Comparison of ENCODE assay signal across 8 mouse cellular contexts in the genomic region with DNA sequence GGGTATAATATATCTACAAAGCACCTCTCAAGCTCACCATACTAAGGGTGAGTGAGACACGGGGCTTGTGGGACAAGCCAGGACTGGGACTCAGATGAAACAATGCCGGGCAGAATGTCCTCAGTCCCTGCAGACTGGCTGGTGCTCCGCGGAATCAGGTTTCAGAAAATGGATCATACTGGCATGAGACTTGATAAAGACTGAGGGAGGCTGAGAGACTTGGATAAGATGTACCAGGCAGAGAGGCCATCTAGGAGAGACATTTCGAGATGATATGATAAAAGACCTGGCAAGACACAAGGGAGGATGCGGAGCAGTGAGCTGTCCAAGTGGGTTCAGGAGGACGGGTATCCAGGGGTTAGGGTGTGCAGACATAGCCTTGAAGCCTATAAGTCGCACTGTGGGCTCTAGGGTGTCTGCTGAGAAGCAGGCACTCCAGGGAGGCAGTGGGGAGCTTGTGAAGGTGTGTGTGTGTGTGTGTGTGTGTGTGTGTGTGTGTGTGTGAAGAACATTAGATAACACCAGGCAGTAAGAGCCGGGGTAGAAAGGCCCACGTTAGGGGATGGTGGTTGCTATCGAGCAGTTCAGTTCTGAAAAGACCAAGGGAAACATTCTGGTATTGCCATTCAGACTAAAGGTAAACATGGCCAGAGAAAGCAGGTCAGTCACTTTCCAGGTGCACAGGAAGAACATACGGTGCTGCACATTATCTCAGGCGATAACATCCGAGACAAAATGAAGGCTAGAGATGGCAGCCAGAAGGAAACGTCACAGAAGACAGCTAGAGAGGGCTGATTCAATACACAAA. TPM values are rescaled to one million over a fixed set of nuclear protein-coding genes. Genes with fewer than 3 reads are reported as not detected.
DNase-seq lines count a peak whose midpoint lies in the region; ATAC-seq lines count a peak whose summit lies in the region.

No protein-coding gene starts in this region.

- peak overlapping the region; percentile 81 for H3K9ac ChIP-seq in heart, embryonic 14.5 days (ENCODE audit: low read length)
- peak overlapping the region; percentile 92 for H3K9ac ChIP-seq in forebrain, embryonic 14.5 days (ENCODE audit: low read length)
- H3K9ac ChIP-seq in liver, embryonic 12.5 days = peak overlapping the region; percentile 78
- H3K9ac ChIP-seq in stomach, embryonic 14.5 days (replicated peaks; ENCODE audit: low read depth, low read length) = peak overlapping the region; percentile 84; the same call in 1 of the 2 replicates

- WGBS in heart, embryonic 14.5 days = 30% methylated on average over 15 of the region's 15 CpGs
- 59% methylated on average over 15 of the region's 15 CpGs for WGBS in forebrain, embryonic 14.5 days
- 24% methylated on average over 15 of the region's 15 CpGs for WGBS in liver, embryonic 12.5 days (ENCODE audit: insufficient replicate concordance)
- 37% methylated on average over 15 of the region's 15 CpGs for WGBS in stomach, embryonic 14.5 days

- no peaks in the 10 kb centered on the region for H3K36me3 ChIP-seq in heart, embryonic 14.5 days (ENCODE audit: control insufficient read depth, insufficient read depth, low read length)
- no peaks in the 10 kb centered on the region for H3K36me3 ChIP-seq in forebrain, embryonic 14.5 days (ENCODE audit: control insufficient read depth, insufficient read depth, low read length)
- no peaks in the 10 kb centered on the region for H3K36me3 ChIP-seq in liver, embryonic 12.5 days
- H3K36me3 ChIP-seq in stomach, embryonic 14.5 days (ENCODE audit: control insufficient read depth, insufficient read depth, low read length) = no peaks in the 10 kb centered on the region

- H3K4me2 ChIP-seq in heart, embryonic 14.5 days (ENCODE audit: low read length) = peak overlapping the region; percentile 80
- peak overlapping the region; percentile 70 for H3K4me2 ChIP-seq in forebrain, embryonic 14.5 days (ENCODE audit: low read length)
- peak overlapping the region; percentile 97 for H3K4me2 ChIP-seq in liver, embryonic 12.5 days
- peak overlapping the region; percentile 52 for H3K4me2 ChIP-seq in stomach, embryonic 14.5 days (replicated peaks; ENCODE audit: low read depth, low read length)

- peak overlapping the region; percentile 29 to 85 for H3K27ac ChIP-seq in heart, embryonic 14.5 days (replicated peaks in 1 of 2; ENCODE audit: control insufficient read depth in 1 of 2, insufficient read depth in 1 of 2, low read depth in 2 of 2, low read length in 2 of 2)
- peak overlapping the region; percentile 52 for H3K27ac ChIP-seq in forebrain, embryonic 14.5 days (ENCODE audit: low read depth, low read length)
- H3K27ac ChIP-seq in liver, embryonic 12.5 days = peak overlapping the region; percentile 90
- peak overlapping the region; percentile 81 for H3K27ac ChIP-seq in stomach, embryonic 14.5 days (ENCODE audit: low read length)

- H3K4me1 ChIP-seq in heart, embryonic 14.5 days (ENCODE audit: control insufficient read depth in 2 of 2, insufficient read depth in 2 of 2, low read length in 2 of 2) = peaks cover 12 to 34% of the 10 kb centered on the region in 2 experiments
- H3K4me1 ChIP-seq in forebrain, embryonic 14.5 days (ENCODE audit: control insufficient read depth, insufficient read depth, low read length) = peaks cover 15% of the 10 kb centered on the region
- peaks cover 53% of the 10 kb centered on the region for H3K4me1 ChIP-seq in liver, embryonic 12.5 days
- H3K4me1 ChIP-seq in stomach, embryonic 14.5 days (ENCODE audit: control insufficient read depth, insufficient read depth, low read length) = peaks cover 14% of the 10 kb centered on the region; the same call in 1 of the 2 replicates

- no peak for ATAC-seq in heart, embryonic 14.5 days (ENCODE audit: insufficient number of reproducible peaks, insufficient read depth, low FRiP score, low read depth)
- ATAC-seq in forebrain, embryonic 14.5 days = no peak
- peak; percentile 44 for ATAC-seq in liver, embryonic 12.5 days
- 0 out of 2 replicates have a peak, but pooled peaks have one; percentile 5 for ATAC-seq in stomach, embryonic 14.5 days (ENCODE audit: insufficient number of reproducible peaks, insufficient read depth, low FRiP score, low read depth)
- no peak for ATAC-seq in activated CD4-positive, CD25-positive, alpha-beta regulatory T cell, adult 4 months

- H3K27me3 ChIP-seq in heart, embryonic 14.5 days (ENCODE audit: control insufficient read depth, insufficient read depth, low read length) = no peaks in the 10 kb centered on the region
- no peaks in the 10 kb centered on the region for H3K27me3 ChIP-seq in forebrain, embryonic 14.5 days (replicated peaks; ENCODE audit: control insufficient read depth, insufficient read depth, low read length)
- H3K27me3 ChIP-seq in liver, embryonic 12.5 days (replicated peaks) = no peaks in the 10 kb centered on the region
- no peaks in the 10 kb centered on the region for H3K27me3 ChIP-seq in stomach, embryonic 14.5 days (ENCODE audit: control insufficient read depth, insufficient read depth, low read length)

- H3K9me3 ChIP-seq in heart, embryonic 14.5 days (ENCODE audit: control insufficient read depth, low read length) = no peaks in the 10 kb centered on the region
- no peaks in the 10 kb centered on the region for H3K9me3 ChIP-seq in forebrain, embryonic 14.5 days (replicated peaks; ENCODE audit: control insufficient read depth, low read length)
- H3K9me3 ChIP-seq in liver, embryonic 12.5 days (replicated peaks) = no peaks in the 10 kb centered on the region
- H3K9me3 ChIP-seq in stomach, embryonic 14.5 days (ENCODE audit: control insufficient read depth, low read depth, low read length) = no peaks in the 10 kb centered on the region

- H3K4me3 ChIP-seq in heart, embryonic 14.5 days (ENCODE audit: control insufficient read depth in 1 of 2, insufficient read depth in 1 of 2, low read depth in 1 of 2, low read length in 2 of 2) = peak overlapping the region; percentile 64 to 96
- H3K4me3 ChIP-seq in forebrain, embryonic 14.5 days (ENCODE audit: low read depth, low read length) = peak overlapping the region; percentile 95
- peak overlapping the region; percentile 96 for H3K4me3 ChIP-seq in liver, embryonic 12.5 days
- H3K4me3 ChIP-seq in stomach, embryonic 14.5 days (ENCODE audit: low read depth, low read length) = peak overlapping the region; percentile 88

- DNase-seq in heart, adult 9 months (ENCODE audit: low spot score in 2 of 2) = no peak
- peak; percentile 27 for DNase-seq in MEL-GATA-1-ER (ENCODE audit: extremely low read depth, low read depth)
- DNase-seq in forebrain, embryonic 14.5 days (ENCODE audit: low spot score) = no peak
- no peak for DNase-seq in adrenal gland, adult (ENCODE audit: inconsistent age in 2 of 2, low spot score in 1 of 2)

RNA-seq across cellular contexts. Expression of gene Pdcd4, which starts 10.1 kb away (rescaled TPM):
- 39.6 and 45.6 TPM in 2 replicates for polyA plus RNA-seq in heart, embryonic 14.5 days (2014; fragmentation: Nextera tagmentation; extraction: Ambion mirVana)
- 62.1 and 75.4 TPM in 2 replicates for polyA plus RNA-seq in forebrain, embryonic 14.5 days (2014; fragmentation: Nextera tagmentation; extraction: Ambion mirVana)
- polyA plus RNA-seq in liver, embryonic 12.5 days (2016; fragmentation: Nextera tagmentation; extraction: Ambion mirVana) = 24.2 and 24.4 TPM in 2 replicates
- polyA plus RNA-seq in stomach, embryonic 14.5 days (2014; fragmentation: Nextera tagmentation; extraction: Ambion mirVana) = 115 and 123 TPM in 2 replicates
- 100 to 1,000 TPM; 479 to 707 TPM for polyA plus RNA-seq in activated CD4-positive, CD25-positive, alpha-beta regulatory T cell, adult 4 months (2017; shearing (Covaris generic))

RNA-seq across cellular contexts. Expression of gene Shoc2, which starts 42.0 kb away (rescaled TPM):
- polyA plus RNA-seq in heart, embryonic 14.5 days (2014; fragmentation: Nextera tagmentation; extraction: Ambion mirVana) = 40.8 and 41.8 TPM in 2 replicates
- polyA plus RNA-seq in forebrain, embryonic 14.5 days (2014; fragmentation: Nextera tagmentation; extraction: Ambion mirVana) = 49.6 and 61.1 TPM in 2 replicates
- 26.4 and 27.1 TPM in 2 replicates for polyA plus RNA-seq in liver, embryonic 12.5 days (2016; fragmentation: Nextera tagmentation; extraction: Ambion mirVana)
- 61.8 and 68.0 TPM in 2 replicates for polyA plus RNA-seq in stomach, embryonic 14.5 days (2014; fragmentation: Nextera tagmentation; extraction: Ambion mirVana)
- 10 to 100 TPM; 61.5 to 66.2 TPM for polyA plus RNA-seq in activated CD4-positive, CD25-positive, alpha-beta regulatory T cell, adult 4 months (2017; shearing (Covaris generic))

RNA-seq across cellular contexts. Expression of gene Bbip1, which starts 42.3 kb away (rescaled TPM):
- polyA plus RNA-seq in heart, embryonic 14.5 days (2014; fragmentation: Nextera tagmentation; extraction: Ambion mirVana) = 61.4 and 73.4 TPM in 2 replicates
- 174 and 180 TPM in 2 replicates for polyA plus RNA-seq in forebrain, embryonic 14.5 days (2014; fragmentation: Nextera tagmentation; extraction: Ambion mirVana)
- 64.0 and 65.8 TPM in 2 replicates for polyA plus RNA-seq in liver, embryonic 12.5 days (2016; fragmentation: Nextera tagmentation; extraction: Ambion mirVana)
- 94.8 and 100 TPM in 2 replicates for polyA plus RNA-seq in stomach, embryonic 14.5 days (2014; fragmentation: Nextera tagmentation; extraction: Ambion mirVana)
- 100 to 1,000 TPM; 114 to 123 TPM for polyA plus RNA-seq in activated CD4-positive, CD25-positive, alpha-beta regulatory T cell, adult 4 months (2017; shearing (Covaris generic))

Comparison
In these comparisons a context has a peak if more than half of its experiments do, and no peak if none do; other contexts are left out.
1. ATAC-seq: peak in liver, embryonic 12.5 days (single experiment) and stomach, embryonic 14.5 days (single experiment); none in heart, embryonic 14.5 days (single experiment), forebrain, embryonic 14.5 days (single experiment) and activated CD4-positive, CD25-positive, alpha-beta regulatory T cell, adult 4 months (single experiment).
2. Peak in every context shown above with its lines, with median percentiles within 50 percentile points of each other: H3K27ac ChIP-seq, H3K4me2 ChIP-seq, H3K4me3 ChIP-seq and H3K9ac ChIP-seq.